Mouse (Mus musculus) heart, adult 11 months (tissue): ENCODE results near the gene Lgals7.

Source experiments
- DNase-seq: peaks from one replicate; pipeline ENCODE4 v3.0.0; 2022

Lgals7 gene

GRCm38 (mm10) chr7:28831411-28832125 lies 32.1 kb upstream of the Lgals7 start:
- DNase-seq, result peak; percentile 93

- DNase-seq, result no peak
Observed at GRCm38 (mm10) chr7:28832137-28832536, 31.5 kb upstream of the Lgals7 start.

DNA sequence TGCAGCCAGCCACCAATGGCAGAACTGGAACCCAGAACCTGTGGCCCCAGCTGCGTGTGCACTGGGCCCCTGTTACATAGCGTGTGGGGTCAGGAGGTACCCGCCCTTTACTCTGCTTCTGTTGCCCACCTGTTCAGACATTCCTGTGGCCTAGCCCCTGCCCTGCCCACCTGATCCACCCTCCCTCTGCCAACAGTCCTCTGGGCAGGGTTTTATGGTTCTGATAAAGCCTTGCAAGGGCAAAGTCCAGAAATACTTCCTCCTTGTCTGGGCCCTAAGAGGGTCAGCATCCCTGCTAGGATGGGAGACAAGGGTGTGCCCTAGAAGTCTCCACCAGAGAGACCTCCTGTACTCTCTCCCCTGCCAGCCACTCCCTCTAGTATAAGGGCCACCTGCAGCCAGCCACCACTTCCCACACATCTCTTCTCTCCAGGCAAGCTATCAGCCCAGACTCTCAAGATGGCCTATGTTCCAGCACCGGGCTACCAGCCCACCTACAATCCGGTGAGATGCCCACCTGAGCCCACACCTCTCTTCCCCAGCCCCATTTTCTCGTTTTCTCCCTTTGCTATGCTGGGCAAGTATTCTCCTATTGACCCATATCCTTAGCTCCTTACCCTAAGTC lies 29.8 kb upstream of the Lgals7 start, which contains the start of gene Lgals4:
Lgals4 (plus strand) TSS at position 132 of the 625 bp plus-strand sequence.
- DNase-seq, result peak; percentile 88

- DNase-seq, result no peak
Observed at GRCm38 (mm10) chr7:28836936-28837335, 26.7 kb upstream of the Lgals7 start.

DNA sequence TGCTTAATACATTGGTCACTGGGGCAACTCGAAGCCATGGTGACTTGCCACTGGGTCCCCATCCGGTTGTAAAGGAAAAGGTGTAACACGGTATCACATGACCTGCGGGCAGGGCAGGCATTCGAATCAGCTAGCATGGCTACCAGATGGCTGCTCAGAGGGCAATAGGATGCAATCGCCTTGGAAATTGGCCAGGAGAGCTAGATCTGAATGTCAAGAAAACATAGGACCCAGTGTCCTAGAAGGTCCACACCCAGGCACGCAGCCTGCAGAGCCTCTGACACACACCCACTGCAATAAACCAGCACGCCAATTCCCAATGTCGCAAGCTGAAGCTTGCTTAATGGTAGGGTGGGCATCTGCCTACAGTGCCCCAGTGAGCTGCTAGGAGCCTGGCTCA lies 25.3 kb upstream of the Lgals7 start:
- no peak for DNase-seq

DNA sequence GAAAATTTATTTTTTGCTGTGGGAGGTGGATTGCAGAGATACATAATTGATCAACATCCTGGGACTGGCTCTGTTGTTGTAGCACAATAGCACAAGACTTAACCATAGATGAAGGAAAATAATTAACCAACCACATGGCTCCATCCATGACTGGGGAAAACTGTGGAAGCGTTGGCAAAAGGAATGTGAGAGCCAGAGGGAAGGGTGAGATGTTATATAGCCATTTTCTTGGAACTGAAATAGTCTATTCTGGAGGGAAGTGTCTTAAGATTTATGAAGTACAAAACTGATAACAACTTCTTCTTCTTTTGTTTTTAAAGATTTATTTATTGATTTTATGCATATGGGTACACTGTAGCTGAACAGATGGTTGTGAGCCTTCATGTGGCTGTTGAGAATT lies 16.4 kb upstream of the Lgals7 start:
- DNase-seq, result no peak

DNA sequence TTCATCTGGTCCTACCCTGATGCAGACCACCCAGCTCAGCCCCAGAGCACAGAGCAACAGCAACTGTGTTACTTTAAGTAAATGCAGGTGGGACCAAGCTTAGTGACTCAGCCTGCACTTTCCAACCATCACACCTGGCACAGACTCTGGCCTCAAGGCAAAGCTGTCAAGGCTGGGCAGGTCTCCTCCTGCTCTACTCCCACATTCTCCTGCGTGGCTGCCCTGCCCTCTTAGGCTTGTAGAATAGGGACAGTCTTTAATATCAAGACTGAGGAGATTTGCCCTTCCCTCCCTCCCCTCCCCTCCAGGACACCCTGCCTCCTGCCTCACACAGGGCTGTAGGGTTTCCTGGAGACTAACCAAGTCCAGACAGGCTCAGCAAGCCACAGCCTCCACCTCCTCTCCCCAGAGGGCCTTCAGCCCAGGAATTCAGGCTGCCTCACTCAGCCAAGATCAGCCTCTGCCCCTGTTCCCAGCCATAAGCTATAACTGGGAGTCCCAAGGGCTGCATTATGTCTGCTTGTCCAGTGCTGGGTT lies 13.9 kb upstream of the Lgals7 start:
- peak; percentile 94 for DNase-seq

DNA sequence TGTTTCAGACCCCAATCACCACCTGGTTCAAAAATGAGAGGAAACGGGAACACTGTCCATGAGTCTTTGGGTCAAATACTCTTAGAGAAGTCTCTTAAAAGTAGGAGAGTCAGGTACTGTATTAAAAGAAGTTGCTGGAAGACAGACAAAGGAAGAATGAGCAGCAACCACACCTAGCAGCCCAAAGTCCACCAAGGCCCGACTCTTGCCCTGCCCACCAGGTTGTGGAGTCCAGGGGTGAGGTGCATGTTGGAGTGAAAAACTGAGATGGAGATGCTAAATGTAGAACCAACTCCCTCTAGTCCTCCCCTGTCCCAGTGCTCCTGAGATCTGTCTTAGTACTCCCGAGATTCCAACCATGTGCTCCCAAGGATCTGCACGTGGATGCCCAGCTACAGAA lies 13.0 kb upstream of the Lgals7 start:
- no peak for DNase-seq

GRCm38 (mm10) chr7:28859953-28860352 lies 3.7 kb upstream of the Lgals7 start:
- DNase-seq, result no peak

DNA sequence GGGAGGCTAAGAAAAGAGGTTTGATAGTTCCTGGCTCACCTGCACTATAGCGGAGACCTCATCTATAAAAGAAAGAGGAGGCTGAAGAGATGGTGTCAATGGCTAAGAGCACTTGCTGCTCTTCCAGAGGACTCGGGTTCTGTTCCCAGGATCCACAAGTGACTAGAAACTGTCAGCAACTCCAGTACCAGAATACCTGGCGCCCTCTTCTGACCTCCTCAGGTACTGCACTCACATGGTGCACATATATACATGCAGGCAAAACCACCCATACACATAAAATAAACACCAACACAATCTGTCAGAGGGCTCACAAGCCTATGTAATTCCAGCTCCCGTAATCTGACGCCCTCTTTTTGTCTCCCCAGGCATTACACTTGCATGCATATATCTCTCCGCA lies 2.8 kb upstream of the Lgals7 start:
- DNase-seq, result no peak

DNA sequence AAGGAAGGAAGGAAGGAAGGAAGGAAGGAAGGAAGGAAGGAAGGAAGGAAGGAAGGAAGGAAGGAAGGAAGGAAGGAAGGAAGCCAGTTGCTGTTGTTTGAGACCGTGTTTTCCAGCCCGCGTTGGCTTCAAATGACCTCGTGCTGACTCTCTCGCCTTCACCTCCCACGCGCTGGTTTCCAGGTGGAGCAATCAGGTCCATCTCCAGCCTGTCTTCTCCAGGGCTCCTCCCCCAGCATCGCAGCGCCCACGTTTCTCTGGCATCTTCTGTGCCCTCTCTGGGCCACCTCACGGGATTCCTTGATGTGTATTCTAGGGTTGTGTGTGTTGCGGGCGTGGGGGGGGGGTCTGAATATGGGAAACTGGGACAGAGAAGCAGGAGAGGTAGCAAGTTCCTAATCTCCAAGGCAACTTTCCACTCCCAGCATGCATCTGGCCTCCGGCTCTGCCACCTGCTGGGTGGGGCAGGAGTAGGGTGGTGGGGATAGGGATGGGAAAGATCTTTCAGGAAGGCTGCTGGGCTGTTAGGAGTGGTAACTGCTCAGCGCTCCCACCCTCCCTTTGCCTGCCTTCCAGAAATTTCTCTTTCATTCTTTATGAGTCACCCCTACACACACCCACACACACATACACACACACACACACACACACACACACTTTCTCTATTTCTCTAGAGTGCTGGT lies 695 bp upstream of the Lgals7 start:
- DNase-seq, result no peak

- no peak for DNase-seq
Observed at GRCm38 (mm10) chr7:28864288-28864750, 666 bp downstream of the Lgals7 start.

- peak; percentile 99 for DNase-seq
Observed at GRCm38 (mm10) chr7:28865481-28866300, 2.0 kb downstream of the Lgals7 start.

DNA sequence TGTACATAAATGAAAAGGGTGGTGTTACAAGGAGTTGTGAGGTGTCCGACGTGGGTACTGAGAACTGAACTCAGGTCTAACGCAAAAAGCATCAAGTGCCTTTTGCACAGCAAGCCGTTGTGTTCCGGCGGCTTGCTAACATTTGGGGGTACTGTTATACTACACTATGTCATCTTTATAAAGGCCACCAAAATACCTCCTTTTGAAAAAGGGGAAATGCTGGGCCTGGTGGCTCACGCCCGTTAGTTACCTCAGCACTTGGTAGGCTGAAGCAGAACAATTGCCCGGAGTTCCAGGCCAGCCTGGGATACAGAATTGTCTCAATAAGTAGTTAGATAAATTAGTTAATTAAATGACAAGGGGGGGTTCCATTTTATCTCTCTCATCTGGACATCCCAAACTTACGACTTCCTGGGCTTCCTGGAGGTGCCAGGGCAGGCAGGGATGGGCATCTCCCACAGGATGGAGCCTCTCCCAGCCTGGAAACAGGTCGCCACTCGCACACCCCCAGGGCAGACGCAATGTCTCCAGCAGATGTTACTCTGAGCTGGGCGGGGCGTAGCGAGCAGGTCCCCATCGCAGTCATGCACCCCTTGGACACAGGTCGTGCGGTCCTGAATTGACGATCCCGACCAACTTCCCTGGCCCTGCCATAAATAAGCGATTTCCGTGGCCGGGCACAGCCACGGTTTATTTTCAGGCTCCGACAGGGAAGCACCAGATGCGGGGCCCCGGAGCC lies 3.3 kb downstream of the Lgals7 start:
- DNase-seq, result no peak

- peak; percentile 98 for DNase-seq
Observed at GRCm38 (mm10) chr7:28867508-28868340, 4.1 kb downstream of the Lgals7 start.

GRCm38 (mm10) chr7:28870901-28871664 lies 7.4 kb downstream of the Lgals7 start:
- no peak for DNase-seq

GRCm38 (mm10) chr7:28874565-28874964 lies 10.9 kb downstream of the Lgals7 start:
- DNase-seq, result no peak

GRCm38 (mm10) chr7:28876099-28876498 lies 12.4 kb downstream of the Lgals7 start:
- no peak for DNase-seq

DNA sequence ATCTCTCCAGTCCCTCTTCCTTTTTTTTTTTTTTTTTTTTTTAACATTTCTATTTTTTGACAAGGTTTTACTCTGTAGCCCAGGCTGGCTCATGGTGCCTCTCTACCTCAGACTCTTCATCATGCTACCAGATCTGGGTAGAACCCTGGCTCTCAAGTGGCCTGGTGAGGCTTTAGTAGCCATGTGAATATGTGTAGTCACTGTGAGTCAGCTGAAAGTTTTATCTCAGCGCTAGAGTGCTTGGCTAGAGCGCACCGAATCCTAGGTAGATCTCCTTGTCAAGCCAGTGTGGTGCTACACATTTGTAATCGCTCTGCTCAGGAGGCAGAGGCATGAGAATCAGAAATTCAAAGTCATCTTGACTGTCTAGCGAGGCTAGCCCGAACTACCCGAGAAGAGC lies 13.5 kb downstream of the Lgals7 start:
- no peak for DNase-seq

DNA sequence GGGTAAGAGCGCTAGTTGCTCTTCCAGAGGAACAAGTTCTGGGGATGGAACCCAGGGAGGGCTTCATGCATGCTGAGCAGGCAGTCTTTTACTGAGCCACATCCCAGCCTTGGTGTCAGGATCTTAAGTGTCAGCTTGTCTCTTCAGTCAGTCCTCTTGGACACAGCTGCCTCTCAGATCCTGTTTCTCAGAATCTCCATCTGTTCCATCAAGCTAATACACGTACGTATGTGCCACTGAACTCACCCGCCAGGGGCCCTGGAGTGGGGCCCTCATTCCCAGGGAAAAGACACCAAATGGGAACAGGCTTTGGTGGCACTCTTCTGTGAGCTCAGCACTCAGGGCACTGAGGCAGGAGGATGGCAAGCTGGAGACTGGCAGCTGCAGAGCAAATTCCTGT lies 14.2 kb downstream of the Lgals7 start:
- no peak for DNase-seq
